Mouse (Mus musculus): ENCODE results near the gene Sec31a.

Gene Sec31a

GRCm38 (mm10) chr5:100408485-100408884 is 7.5 kb downstream of the Sec31a start:
- DNase-seq (ENCODE audit: low read depth, low spot score), result no peak

GRCm38 (mm10) chr5:100396753-100397152 is 19.3 kb downstream of the Sec31a start:
- no peak for DNase-seq (ENCODE audit: low read depth, low spot score)

GRCm38 (mm10) chr5:100393681-100394080 is 22.4 kb downstream of the Sec31a start:
- DNase-seq (ENCODE audit: low read depth, low spot score), result peak; percentile 7

GRCm38 (mm10) chr5:100392436-100392955 is 23.5 kb downstream of the Sec31a start:
- no peak for DNase-seq (ENCODE audit: low read depth, low spot score)

DNA sequence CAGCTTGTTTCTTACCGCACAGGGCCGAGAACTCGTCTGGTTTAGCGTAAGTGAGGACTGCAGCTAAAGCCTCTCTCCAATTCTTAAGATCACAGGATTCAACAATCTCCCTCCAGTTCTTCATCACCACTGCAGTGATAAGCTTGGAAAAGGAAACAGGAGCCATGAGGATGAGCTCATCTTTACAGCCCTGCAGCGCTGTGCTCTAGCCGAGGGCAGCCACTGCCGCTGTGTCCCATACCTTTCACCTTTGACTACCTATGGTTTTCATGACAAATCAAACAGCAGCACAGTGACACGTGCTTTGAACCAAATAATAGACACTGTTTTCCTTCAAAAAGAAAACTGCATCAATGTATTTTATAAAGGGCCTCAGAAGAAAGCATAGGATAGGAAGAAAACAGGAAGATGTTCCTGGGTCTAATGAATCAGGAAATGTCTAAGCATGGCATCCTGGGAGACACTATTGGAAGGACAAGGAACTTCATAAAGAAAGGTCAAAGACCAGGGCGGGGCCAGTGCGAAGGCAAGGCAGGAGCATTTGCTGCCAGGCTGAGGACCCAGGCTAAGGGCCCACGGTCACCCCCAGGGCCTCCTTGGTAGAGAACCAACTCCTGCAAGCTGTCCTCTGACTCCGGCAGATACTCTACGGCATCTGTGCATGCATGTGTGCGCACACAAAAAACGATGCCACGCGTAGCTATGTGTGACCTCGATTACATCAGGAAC is 32.1 kb downstream of the Sec31a start:
- no peak for DNase-seq (ENCODE audit: low read depth, low spot score)

- no peak for DNase-seq (ENCODE audit: low read depth, low spot score)
These were observed 34.9 kb downstream of the Sec31a start for GRCm38 (mm10) chr5:100381094-100381493.

DNA sequence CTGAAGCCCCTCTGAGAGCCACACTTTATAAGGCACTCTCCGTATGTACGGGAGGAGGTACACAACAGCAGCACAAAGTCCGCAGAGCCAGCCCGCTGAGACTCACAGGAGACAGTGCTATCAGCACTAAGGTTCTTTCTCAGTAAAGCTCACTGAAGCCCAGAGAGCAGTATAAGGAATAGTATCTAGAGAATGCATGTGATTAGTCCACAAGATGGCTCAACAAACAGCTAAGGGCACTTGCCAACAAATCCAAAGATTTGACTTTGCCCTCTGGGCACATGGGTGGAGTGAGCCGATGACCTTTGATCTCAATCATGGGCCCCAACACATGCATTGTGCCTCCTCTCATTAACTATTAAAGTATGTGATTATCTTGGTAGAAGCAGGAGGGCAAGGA is 35.8 kb downstream of the Sec31a start:
- no peak for DNase-seq (ENCODE audit: low read depth, low spot score)

DNA sequence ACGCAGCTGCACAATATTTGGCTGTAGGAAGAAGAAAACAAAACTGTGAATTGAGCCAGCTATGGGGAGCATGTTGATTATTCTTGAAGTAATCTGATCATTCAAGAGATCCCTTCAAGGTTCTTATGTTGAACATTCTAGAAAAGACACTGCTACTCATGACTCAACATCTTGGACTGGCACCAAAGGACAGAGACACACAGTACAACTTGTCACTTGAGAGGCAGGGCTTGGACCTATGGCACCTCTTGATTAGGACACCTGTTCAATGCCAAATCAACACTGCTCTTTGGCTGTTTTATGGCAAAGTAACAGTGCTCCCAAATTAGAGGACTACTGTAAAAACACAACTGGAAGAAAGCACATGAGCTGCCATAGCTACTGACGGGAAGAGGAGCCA is 37.1 kb downstream of the Sec31a start:
- no peak for DNase-seq (ENCODE audit: low read depth, low spot score)

DNA sequence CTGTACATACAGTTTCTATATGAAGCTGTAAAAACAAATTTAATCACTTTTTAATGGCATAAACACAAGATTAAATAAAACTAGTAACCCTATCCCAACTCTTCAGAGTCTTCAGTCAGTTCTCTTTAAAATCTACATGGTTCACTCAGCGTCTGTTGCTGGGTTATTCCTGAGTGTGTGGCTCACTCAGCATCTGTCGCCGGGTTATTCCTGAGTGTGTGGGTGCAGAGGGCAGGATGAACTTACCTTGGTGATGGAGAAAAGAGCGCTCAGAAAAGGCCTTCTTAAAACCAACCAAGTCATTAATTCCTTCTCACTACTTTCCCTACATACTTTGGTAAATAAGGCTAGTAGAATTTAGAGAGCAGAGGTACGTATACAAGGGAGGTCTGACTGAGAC is 37.8 kb downstream of the Sec31a start:
- no peak for DNase-seq (ENCODE audit: low read depth, low spot score)

DNA sequence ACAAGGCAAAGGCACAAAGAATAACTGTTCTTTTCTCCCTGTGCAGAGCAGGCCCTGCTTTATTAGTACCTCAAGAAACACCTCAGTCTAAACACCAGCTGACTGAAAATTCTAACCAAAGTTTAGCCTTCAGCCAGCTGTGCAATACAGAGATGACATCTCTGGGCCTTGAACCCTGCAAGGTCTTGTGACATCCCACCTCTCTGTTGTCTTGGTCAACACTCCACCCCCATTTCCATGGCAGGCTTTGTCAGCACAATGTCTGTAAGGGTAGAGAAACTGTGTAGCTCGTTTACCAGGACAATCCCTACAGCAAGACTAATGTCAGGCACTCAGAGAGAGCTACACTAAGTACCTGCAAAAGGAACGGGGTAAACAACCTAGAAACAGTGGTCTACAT is 38.7 kb downstream of the Sec31a start:
- no peak for DNase-seq (ENCODE audit: low read depth, low spot score)

GRCm38 (mm10) chr5:100374703-100375102 is 41.3 kb downstream of the Sec31a start:
- no peak for DNase-seq (ENCODE audit: low read depth, low spot score)

- DNase-seq (ENCODE audit: low read depth, low spot score), result peak; percentile 47
These were observed 42.1 kb downstream of the Sec31a start for GRCm38 (mm10) chr5:100373952-100374351.

GRCm38 (mm10) chr5:100370919-100371318 is 45.1 kb downstream of the Sec31a start:
- no peak for DNase-seq (ENCODE audit: low read depth, low spot score)

GRCm38 (mm10) chr5:100369825-100370459 is 46.1 kb downstream of the Sec31a start:
- no peak for DNase-seq (ENCODE audit: low read depth, low spot score)

GRCm38 (mm10) chr5:100369093-100369492 is 46.9 kb downstream of the Sec31a start:
- DNase-seq (ENCODE audit: low read depth, low spot score), result no peak

DNA sequence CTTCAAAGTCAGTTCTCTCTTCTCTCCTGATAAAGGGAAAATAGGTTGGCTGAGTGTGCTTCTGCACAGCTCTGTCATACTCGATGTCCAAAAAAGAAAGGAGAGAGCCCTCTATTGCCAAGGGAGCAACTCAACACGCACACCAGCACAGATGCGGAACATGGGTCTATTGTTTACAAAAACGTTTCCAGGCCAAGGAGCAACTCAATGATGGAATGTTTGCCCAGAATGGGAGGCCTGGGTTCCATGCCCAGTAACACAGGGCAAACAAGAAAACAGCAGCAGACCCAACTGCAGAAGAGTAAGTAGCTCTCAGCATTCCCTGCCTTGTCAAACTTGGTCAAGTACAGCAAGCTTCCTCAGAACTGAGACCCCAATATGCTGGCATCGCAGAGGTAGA is 47.5 kb downstream of the Sec31a start:
- DNase-seq (ENCODE audit: low read depth, low spot score), result no peak

GRCm38 (mm10) chr5:100367051-100367450 is 49.0 kb downstream of the Sec31a start:
- no peak for DNase-seq (ENCODE audit: low read depth, low spot score)

GRCm38 (mm10) chr5:100360296-100360695 is 55.7 kb downstream of the Sec31a start:
- DNase-seq (ENCODE audit: low read depth, low spot score), result no peak

GRCm38 (mm10) chr5:100358334-100358733 is 57.7 kb downstream of the Sec31a start:
- no peak for DNase-seq (ENCODE audit: low read depth, low spot score)

- DNase-seq (ENCODE audit: low read depth, low spot score), result no peak
These were observed 61.4 kb downstream of the Sec31a start for GRCm38 (mm10) chr5:100354644-100355043.

GRCm38 (mm10) chr5:100352986-100353848 is 62.8 kb downstream of the Sec31a start:
- DNase-seq (ENCODE audit: low read depth, low spot score), result no peak

- DNase-seq (ENCODE audit: low read depth, low spot score), result no peak
These were observed 65.1 kb downstream of the Sec31a start for GRCm38 (mm10) chr5:100350907-100351456.

All from CD4-positive helper T cell, adult 2 months (primary cell).